Mouse (Mus musculus): ENCODE measurements around the gene Vipr1. TPM values are rescaled to one million over a fixed set of nuclear protein-coding genes. Genes with fewer than 3 reads are reported as not detected.

Vipr1 gene
- total RNA-seq, 2 experiments from 2014 or later, result 0.61 to 0.99 TPM

- no peak for DNase-seq
Observed at GRCm38 (mm10) chr9:121677476-121677875, 35.0 kb downstream of the Vipr1 start.

- DNase-seq, result peak; percentile 68
Observed at GRCm38 (mm10) chr9:121679549-121679948, 37.0 kb downstream of the Vipr1 start.

GRCm38 (mm10) chr9:121681191-121681590, 38.7 kb downstream of the Vipr1 start:
- DNase-seq, result no peak

- no peak for DNase-seq
Observed at GRCm38 (mm10) chr9:121682037-121682680, 39.6 kb downstream of the Vipr1 start.

- no peak for DNase-seq
Observed at GRCm38 (mm10) chr9:121684702-121685101, 42.2 kb downstream of the Vipr1 start.

GRCm38 (mm10) chr9:121690200-121690651, 47.7 kb downstream of the Vipr1 start:
- no peak for DNase-seq

- no peak for DNase-seq
Observed at GRCm38 (mm10) chr9:121690734-121691133, 48.2 kb downstream of the Vipr1 start.

- no peak for DNase-seq
Observed at GRCm38 (mm10) chr9:121694736-121695135, 52.2 kb downstream of the Vipr1 start.

GRCm38 (mm10) chr9:121696626-121697025, 54.1 kb downstream of the Vipr1 start:
- DNase-seq, result no peak

- DNase-seq, result peak; percentile 84
Observed at GRCm38 (mm10) chr9:121697150-121698049, 54.9 kb downstream of the Vipr1 start.

GRCm38 (mm10) chr9:121704261-121704645, 61.7 kb downstream of the Vipr1 start:
- DNase-seq, result no peak

- peak; percentile 85 for DNase-seq
Observed at GRCm38 (mm10) chr9:121704646-121705625, 62.4 kb downstream of the Vipr1 start, which contains the start of gene Sec22c. Gene Sec22c, minus strand, starts transcription at chr9:121705490.

- no peak for DNase-seq
Observed at GRCm38 (mm10) chr9:121706029-121706675, 63.6 kb downstream of the Vipr1 start.

- DNase-seq, result no peak
Observed at GRCm38 (mm10) chr9:121707801-121708200, 65.3 kb downstream of the Vipr1 start.

GRCm38 (mm10) chr9:121708506-121709486, 66.3 kb downstream of the Vipr1 start:
- DNase-seq, result no peak

GRCm38 (mm10) chr9:121709898-121710583, 67.5 kb downstream of the Vipr1 start, which contains the start of gene Ss18l2:
Gene Ss18l2, plus strand, starts transcription at chr9:121710329.
- DNase-seq, result peak; percentile 98

- no peak for DNase-seq
Observed at GRCm38 (mm10) chr9:121710584-121710975, 68.1 kb downstream of the Vipr1 start.

GRCm38 (mm10) chr9:121717048-121717447, 74.5 kb downstream of the Vipr1 start:
- no peak for DNase-seq

GRCm38 (mm10) chr9:121718070-121718705, 75.7 kb downstream of the Vipr1 start:
- peak; percentile 22 for DNase-seq

Measured in gastrocnemius, postnatal 10 days (tissue).